Mouse (Mus musculus) megakaryocyte, embryonic 14.5 days (primary cell): ENCODE data around the gene Tecta. TPM values are rescaled to one million over a fixed set of nuclear protein-coding genes. Genes with fewer than 3 reads are reported as not detected.

ENCODE experiments used
- H3K27me3 ChIP-seq: replicated peaks from 2 replicates; pipeline ENCODE3; 2012; ENCODE audit warnings: inconsistent platforms
- H3K36me3 ChIP-seq: replicated peaks from 2 replicates; pipeline ENCODE3; 2012; ENCODE audit warnings: low read length, inconsistent platforms, mixed read lengths
- H3K4me1 ChIP-seq: 2 replicates; pipeline ENCODE4 v1.6.1; 2012; ENCODE audit warnings: inconsistent platforms
- H3K4me3 ChIP-seq: replicated peaks from 2 replicates; pipeline ENCODE3; 2012; ENCODE audit warnings: moderate library complexity, mild to moderate bottlenecking, inconsistent platforms
- H3K9me3 ChIP-seq: 2 replicates; pipeline ENCODE4 v1.6.1; 2012; ENCODE audit warnings: inconsistent platforms
- FLI1 ChIP-seq: IDR thresholded peaks from 2 replicates; pipeline ENCODE4 v1.6.1; 2012; ENCODE audit warnings: low read length, inconsistent platforms, mixed read lengths
- GATA1 ChIP-seq: IDR thresholded peaks from 3 replicates; pipeline ENCODE4 v1.6.1; 2012; ENCODE audit warnings: mixed read lengths, low read length, inconsistent platforms, borderline replicate concordance
- polyA plus RNA-seq: library from polyadenylated mRNA; stranded (reverse); fragments of >175 nt; gene quantifications from 2 replicates; pipeline ENCODE4 v1.2.3, GENCODE M21; 2012; ENCODE audit warnings: low replicate concordance; ENCODE audit not compliant: insufficient read depth

Gene Tecta
- polyA plus RNA-seq, 1 experiment: not detected

DNA sequence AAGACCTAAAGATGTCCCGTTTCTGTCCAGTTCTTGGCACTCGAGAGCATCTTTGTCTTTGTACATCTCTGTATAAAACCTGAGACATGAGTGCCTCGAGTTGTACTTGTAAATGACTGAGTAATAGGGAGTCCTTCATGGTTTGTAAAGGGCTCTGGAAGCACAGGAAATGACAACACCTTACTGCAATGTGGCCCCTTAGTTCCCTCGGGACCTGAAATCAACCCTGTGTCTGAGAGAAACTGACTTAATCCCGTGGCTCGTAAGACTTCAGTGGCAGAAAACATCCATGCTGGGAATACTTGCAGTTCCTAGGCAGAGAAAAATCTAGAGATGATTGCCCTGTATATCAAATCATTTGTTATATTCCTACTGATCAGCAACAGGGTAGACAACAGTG, 6.8 kb downstream of the Tecta start:
- peaks cover 25% of the 10 kb centered on the region for H3K27me3 ChIP-seq
- H3K4me1 ChIP-seq: no peaks in the 10 kb centered on the region
- no peaks in the 10 kb centered on the region for H3K36me3 ChIP-seq
- TF ChIP-seq GATA1: no peak
- no peak for TF ChIP-seq FLI1
- no peaks in the 10 kb centered on the region for H3K9me3 ChIP-seq
- H3K4me3 ChIP-seq: no peak overlapping the region

DNA sequence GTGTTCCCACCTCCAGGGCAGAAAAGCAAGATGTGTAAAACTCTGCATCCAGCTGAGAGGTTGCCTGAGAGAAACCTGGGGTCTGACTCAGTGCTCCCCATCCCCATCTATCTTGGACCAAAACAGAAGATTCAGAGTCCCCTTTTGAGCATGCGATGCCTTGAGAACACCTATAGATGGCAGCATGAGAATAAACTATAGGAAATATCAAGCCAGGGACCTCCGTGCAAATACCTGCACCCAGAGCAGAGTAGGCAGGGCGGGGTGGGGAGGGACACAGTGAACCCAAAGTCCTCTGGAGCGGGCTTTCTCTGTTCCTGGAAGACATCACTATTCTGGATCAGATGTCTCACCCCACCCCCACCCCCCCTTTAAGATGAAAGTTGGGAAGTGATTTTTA, 11.2 kb downstream of the Tecta start:
- Histone ChIP-seq H3K4me3 (no peak overlapping the region), H3K27me3 (peaks cover 21% of the 10 kb centered on the region), H3K4me1 (no peaks in the 10 kb centered on the region), H3K36me3 (no peaks in the 10 kb centered on the region), H3K9me3 (no peaks in the 10 kb centered on the region)
- TF ChIP-seq GATA1 (no peak), FLI1 (no peak)

DNA sequence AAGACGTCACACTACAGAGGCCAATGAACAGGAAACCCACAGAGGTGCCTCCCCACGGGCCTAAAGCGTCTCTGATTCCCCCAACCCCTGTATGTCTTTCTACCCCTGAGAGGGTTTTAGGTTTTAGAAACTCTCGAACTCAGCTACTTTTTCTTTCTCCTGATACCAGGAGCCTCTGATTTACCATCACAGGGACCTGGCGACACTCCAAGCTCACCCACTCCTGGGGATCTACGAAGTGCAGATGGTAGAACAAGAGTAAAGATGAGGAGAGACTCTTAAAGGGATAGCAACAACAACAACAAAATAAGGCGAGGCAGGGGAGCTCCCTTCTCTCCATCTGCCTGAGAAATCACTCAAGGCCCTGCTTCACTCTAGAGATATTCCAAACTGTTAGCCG, 12.7 kb downstream of the Tecta start:
- TF ChIP-seq FLI1: no peak
- H3K4me1 ChIP-seq: no peaks in the 10 kb centered on the region
- H3K36me3 ChIP-seq: no peaks in the 10 kb centered on the region
- no peak overlapping the region for H3K4me3 ChIP-seq
- no peaks in the 10 kb centered on the region for H3K9me3 ChIP-seq
- H3K27me3 ChIP-seq: peaks cover 17% of the 10 kb centered on the region

DNA sequence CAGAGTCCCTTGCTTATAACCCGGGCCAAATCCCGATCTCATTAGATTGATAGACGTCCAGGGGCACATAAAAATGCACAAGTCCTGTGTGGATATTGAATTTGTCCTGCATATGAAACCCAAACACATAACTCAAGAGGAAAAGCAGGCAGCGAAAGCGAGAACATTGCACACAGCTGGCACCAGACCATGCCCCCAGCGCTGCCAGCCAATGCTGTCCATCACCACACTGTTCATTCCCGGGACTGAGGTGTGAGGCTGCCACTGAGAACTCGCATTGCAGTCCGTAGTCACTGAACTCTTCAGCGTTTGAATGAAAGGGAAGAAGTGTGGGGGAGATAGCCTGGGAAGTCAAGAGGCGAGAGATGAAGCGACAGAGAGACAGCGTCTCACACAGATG, 14.1 kb downstream of the Tecta start:
- no peaks in the 10 kb centered on the region for H3K4me1 ChIP-seq
- H3K4me3 ChIP-seq: no peak overlapping the region
- H3K9me3 ChIP-seq: peaks cover 1% of the 10 kb centered on the region; the same call in 1 of the 2 replicates
- no peaks in the 10 kb centered on the region for H3K36me3 ChIP-seq
- TF ChIP-seq GATA1: no peak
- no peak for TF ChIP-seq FLI1
- H3K27me3 ChIP-seq: peaks cover 14% of the 10 kb centered on the region

DNA sequence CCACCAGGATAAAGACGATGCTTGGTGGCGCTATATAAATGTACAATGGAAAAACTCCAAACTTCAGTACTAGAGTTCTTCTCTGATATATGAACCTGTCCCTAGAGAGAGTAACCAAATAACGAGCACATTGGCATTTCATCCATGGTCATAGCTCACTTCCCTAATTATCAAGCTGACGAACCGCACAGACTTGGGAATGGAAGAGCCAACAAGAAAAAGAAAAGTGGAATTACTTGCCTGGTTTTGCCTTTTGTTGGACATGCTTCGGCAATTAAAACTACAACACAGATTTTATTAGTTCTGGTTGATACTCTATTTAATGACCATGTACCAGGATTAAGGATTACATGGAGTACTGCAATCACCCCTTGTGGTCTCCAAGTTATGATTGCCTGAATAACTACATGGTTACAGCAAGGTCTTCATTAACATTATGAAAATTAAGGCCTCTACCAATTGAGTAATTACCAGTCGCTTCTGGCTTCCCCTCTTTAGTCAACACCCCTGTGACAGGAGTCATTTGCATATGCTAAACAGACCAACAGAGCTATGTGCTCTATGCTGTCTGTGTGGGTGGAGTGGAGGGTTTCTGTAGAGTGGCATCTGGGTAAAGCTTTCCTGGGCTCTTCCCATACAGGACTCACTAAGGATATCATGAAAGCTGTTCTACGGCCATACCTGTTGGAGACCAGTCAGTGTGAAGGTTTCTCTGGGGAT, 16.9 kb downstream of the Tecta start:
- H3K9me3 ChIP-seq: peaks cover 18% of the 10 kb centered on the region
- no peak for TF ChIP-seq GATA1
- TF ChIP-seq FLI1: no peak
- peaks cover 9% of the 10 kb centered on the region for H3K27me3 ChIP-seq
- H3K4me3 ChIP-seq: no peak overlapping the region
- H3K4me1 ChIP-seq: no peaks in the 10 kb centered on the region
- no peaks in the 10 kb centered on the region for H3K36me3 ChIP-seq

DNA sequence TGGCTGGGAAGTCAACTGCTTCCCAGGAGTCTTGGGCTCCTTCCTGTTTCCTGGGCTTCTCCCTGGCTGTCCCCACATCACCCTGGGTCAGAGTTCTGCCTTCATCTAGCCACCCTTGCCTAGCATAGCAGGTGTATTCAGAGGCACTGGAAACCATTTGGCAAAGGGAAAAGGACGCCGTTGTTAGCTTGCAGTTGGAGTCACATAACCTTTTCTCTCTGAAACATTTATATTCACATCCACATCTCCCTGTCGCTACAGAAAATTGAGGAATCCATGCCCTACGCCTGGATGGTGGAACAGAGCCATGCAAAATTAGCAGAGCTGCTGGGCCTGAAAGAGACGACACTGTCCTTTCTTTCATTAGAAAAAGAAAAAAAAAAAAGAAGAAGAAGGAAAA, 17.7 kb downstream of the Tecta start:
- TF ChIP-seq GATA1 (no peak), FLI1 (no peak)
- Histone ChIP-seq H3K4me3 (no peak overlapping the region), H3K9me3 (peaks cover 24% of the 10 kb centered on the region), H3K36me3 (no peaks in the 10 kb centered on the region), H3K4me1 (no peaks in the 10 kb centered on the region), H3K27me3 (peaks cover 12% of the 10 kb centered on the region)

DNA sequence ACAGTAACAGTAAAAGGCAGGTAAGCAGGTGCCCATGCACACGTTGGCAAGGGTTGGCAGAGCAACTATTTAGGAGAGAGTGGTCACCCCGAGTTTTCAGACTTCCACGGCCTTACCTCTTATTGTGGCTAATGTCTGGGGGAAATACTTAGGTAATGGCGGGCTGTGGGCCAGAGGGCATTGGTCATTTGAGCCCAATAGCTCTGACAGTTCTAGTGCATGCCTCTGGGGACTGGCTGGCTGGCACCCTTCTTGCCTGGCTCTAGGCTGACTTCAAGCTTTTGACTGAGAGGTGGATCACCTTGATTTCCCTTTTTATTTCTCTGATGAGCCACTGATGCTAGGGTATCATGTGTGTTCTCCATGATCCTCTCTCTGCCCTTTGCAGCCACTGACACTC, 21.7 kb downstream of the Tecta start:
- H3K36me3 ChIP-seq: no peaks in the 10 kb centered on the region
- no peak for TF ChIP-seq FLI1
- TF ChIP-seq GATA1: no peak
- H3K27me3 ChIP-seq: peaks cover 3% of the 10 kb centered on the region
- H3K4me1 ChIP-seq: no peaks in the 10 kb centered on the region
- no peak overlapping the region for H3K4me3 ChIP-seq
- peaks cover 24% of the 10 kb centered on the region for H3K9me3 ChIP-seq

DNA sequence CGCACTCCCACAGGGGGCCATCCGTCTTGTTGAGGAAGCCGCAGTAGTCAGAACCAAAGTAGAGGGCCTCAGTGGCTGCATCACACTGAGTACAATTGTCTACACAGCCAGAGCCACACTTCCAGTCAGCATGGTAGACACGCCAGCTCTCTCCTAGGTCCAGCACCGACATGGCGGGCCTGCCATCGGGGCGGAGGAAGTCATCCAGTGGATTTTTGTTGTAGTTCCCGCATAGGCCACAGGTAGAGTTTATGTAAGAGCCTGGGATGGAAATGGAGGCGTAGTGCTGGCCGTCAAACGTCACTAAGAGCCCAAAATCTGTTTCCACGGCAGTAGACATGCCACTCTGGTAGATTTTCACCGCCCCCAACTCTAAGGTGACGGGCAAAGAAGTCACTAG, 22.1 kb downstream of the Tecta start:
- Histone ChIP-seq H3K36me3 (no peaks in the 10 kb centered on the region), H3K4me3 (no peak overlapping the region), H3K9me3 (peaks cover 24% of the 10 kb centered on the region), H3K4me1 (no peaks in the 10 kb centered on the region), H3K27me3 (peaks cover 3% of the 10 kb centered on the region)
- no peak for TF ChIP-seq FLI1

DNA sequence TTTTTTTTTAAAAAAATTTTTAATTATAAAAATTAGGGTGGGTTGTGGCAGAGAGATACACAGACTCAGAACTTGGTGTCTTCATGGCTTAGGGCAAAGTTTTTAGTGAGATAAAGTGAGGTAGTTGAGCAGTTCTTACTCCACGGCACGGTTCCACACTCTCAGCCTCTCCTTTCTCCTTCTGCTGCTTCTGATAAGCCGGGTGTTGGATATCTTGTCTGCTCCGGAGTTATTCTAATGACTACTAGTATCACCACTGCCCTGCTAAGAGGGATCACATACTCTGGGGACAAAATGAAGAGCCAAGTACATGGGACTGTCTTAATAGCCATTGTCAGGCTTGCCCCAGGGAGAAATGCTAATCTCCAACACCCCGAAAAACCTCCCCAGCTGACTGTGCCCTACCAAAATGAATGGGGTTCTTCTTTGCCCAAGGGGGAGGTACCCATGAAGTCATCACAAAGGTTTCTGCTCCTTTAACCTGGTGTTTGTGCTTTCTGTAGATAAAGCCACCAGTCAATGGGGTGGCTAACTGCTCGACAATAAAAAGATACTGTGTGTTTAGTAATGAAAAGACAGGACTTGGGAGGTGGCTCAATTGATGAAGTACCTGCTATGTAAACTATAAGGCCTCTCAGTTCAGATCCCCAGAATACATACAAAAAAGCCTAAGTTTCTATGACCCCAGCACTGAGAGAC, 27.9 kb downstream of the Tecta start:
- Histone ChIP-seq H3K4me3 (no peak overlapping the region), H3K9me3 (peaks cover 3% of the 10 kb centered on the region), H3K36me3 (no peaks in the 10 kb centered on the region), H3K4me1 (no peaks in the 10 kb centered on the region), H3K27me3 (peaks cover 2% of the 10 kb centered on the region)
- TF ChIP-seq GATA1 (no peak), FLI1 (no peak)

DNA sequence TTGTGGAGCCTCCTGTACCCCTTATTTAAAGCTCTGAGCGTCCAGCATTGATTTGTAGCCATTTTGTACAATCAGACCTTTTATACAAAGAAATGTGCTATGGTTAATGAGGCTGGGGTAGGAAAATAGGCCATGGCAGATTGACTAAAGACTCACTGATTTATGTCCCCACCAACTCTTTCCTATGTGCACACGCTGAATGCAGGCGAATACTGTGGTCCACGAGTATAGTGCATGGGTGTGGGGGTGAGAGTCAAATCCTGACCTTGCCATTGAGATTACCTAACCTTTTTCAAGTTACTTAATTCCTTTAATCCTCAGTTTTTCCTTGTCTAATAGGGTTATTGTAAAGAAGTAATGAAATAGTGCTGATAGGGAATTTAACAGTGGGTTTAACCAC, 42.1 kb downstream of the Tecta start:
- Histone ChIP-seq H3K36me3 (no peaks in the 10 kb centered on the region), H3K9me3 (no peaks in the 10 kb centered on the region), H3K4me1 (no peaks in the 10 kb centered on the region), H3K27me3 (peaks cover 5% of the 10 kb centered on the region), H3K4me3 (no peak overlapping the region)
- no peak for TF ChIP-seq GATA1
- no peak for TF ChIP-seq FLI1
